ENCODE assay signal across 18 mouse cellular contexts in the genomic region with DNA sequence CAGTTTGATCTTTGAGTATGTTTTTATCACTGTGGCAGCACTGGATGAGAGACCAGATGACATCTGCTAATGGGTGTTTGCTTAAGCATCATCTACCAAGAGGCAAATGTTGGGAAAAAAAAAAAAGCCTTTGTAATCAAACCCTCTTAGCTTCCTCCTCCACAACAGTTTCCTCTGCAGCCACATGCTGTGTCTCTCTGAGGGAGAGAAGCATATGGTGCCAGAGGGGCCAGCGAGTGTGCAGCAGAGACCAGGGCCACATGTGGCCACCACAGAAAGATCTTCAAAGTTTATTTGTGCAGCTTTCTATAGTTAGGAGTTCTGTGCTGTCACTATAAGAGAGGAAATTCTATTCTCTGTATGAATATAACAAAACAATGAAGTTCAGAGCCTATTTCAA.
DNase-seq lines count a peak whose midpoint lies in the region; ATAC-seq lines count a peak whose summit lies in the region.
"Had no signal": no experiment of that assay in that cellular context is flagged by ENCODE, and none has a peak within 500 bp of the region (broad histone marks: within the 10 kb centered on the region; RNA-seq: fewer than 3 reads in every experiment).

No protein-coding gene starts in this region.

- H3K27ac ChIP-seq in kidney, embryonic 15.5 days, result no peak overlapping the region
- H3K27ac ChIP-seq: forebrain, embryonic 15.5 days; heart, embryonic 15.5 days; hindbrain, embryonic 14.5 days; limb, embryonic 13.5 days; liver, embryonic 15.5 days; midbrain, embryonic 13.5 days had no signal

- no peak overlapping the region for H3K9ac ChIP-seq in kidney, embryonic 15.5 days
- H3K9ac ChIP-seq: forebrain, embryonic 15.5 days; heart, embryonic 15.5 days; hindbrain, embryonic 14.5 days; limb, embryonic 13.5 days; liver, embryonic 15.5 days; midbrain, embryonic 13.5 days had no signal

- H3K27me3 ChIP-seq in kidney, embryonic 15.5 days, result no peaks in the 10 kb centered on the region
- H3K27me3 ChIP-seq: forebrain, embryonic 15.5 days; heart, embryonic 15.5 days; limb, embryonic 13.5 days; liver, embryonic 15.5 days; midbrain, embryonic 13.5 days had no signal

- no peaks in the 10 kb centered on the region for H3K36me3 ChIP-seq in kidney, embryonic 15.5 days
- H3K36me3 ChIP-seq: forebrain, embryonic 15.5 days; heart, embryonic 15.5 days; limb, embryonic 13.5 days; liver, embryonic 15.5 days; midbrain, embryonic 13.5 days had no signal

- H3K4me1 ChIP-seq in kidney, embryonic 15.5 days, result no peaks in the 10 kb centered on the region
- H3K4me1 ChIP-seq: forebrain, embryonic 15.5 days; heart, embryonic 15.5 days; limb, embryonic 13.5 days; liver, embryonic 15.5 days; midbrain, embryonic 13.5 days had no signal

- no peak overlapping the region for H3K4me2 ChIP-seq in kidney, embryonic 15.5 days
- H3K4me2 ChIP-seq: forebrain, embryonic 15.5 days; heart, embryonic 15.5 days; hindbrain, embryonic 14.5 days; limb, embryonic 13.5 days; liver, embryonic 15.5 days; midbrain, embryonic 13.5 days had no signal

- H3K4me3 ChIP-seq in kidney, embryonic 15.5 days (replicated peaks), result no peak overlapping the region
- H3K4me3 ChIP-seq: forebrain, embryonic 15.5 days; heart, embryonic 15.5 days; limb, embryonic 13.5 days; liver, embryonic 15.5 days; midbrain, embryonic 13.5 days had no signal

- no peak for DNase-seq in frontal cortex, postnatal 25 days (ENCODE audit: low spot score in 2 of 2)
- DNase-seq in kidney, postnatal 4 days, result no peak
- DNase-seq in right cerebral cortex, postnatal 36 days (ENCODE audit: low spot score in 2 of 2), result peak; percentile 6 to 11
- DNase-seq in right cerebral cortex, postnatal 10 days (ENCODE audit: low spot score in 2 of 2), result no peak
- DNase-seq in adrenal gland, postnatal 36 days, result no peak
- DNase-seq: cerebellum, postnatal 36 days; kidney, postnatal 25 days; lung, postnatal 10 days had no signal

- 10% methylated on average over 1 of the region's 1 CpGs for WGBS in kidney, embryonic 15.5 days

- peak; percentile 72 for ATAC-seq in frontal cortex, adult (ENCODE audit: low TSS enrichment)
- 0 out of 2 replicates have a peak, but pooled peaks have one; percentile 49 for ATAC-seq in kidney, embryonic 15.5 days (replicated peaks; ENCODE audit: low FRiP score)
- no peak for ATAC-seq in activated CD4-positive, CD25-positive, alpha-beta regulatory T cell, adult 4 months
- ATAC-seq: forebrain, embryonic 15.5 days; intestine, postnatal 0 days; midbrain, embryonic 13.5 days had no signal

- no peaks in the 10 kb centered on the region for H3K9me3 ChIP-seq in kidney, embryonic 15.5 days (replicated peaks)
- H3K9me3 ChIP-seq: forebrain, embryonic 15.5 days; heart, embryonic 15.5 days; liver, embryonic 15.5 days; midbrain, embryonic 13.5 days had no signal

Comparison
In these comparisons a context has a peak if more than half of its experiments do, and no peak if none do; other contexts are left out.
1. DNase-seq: peak in right cerebral cortex, postnatal 36 days (2 of 2); none in frontal cortex, postnatal 25 days (0 of 2), kidney, postnatal 4 days (0 of 2), right cerebral cortex, postnatal 10 days (0 of 2) and adrenal gland, postnatal 36 days (0 of 2).